Mouse (Mus musculus) kidney, postnatal 0 days (tissue): ENCODE measurements around the gene Arhgap10. TPM values are rescaled to one million over a fixed set of nuclear protein-coding genes. Genes with fewer than 3 reads are reported as not detected.

ENCODE experiments used
- ATAC-seq: fragments of 200-750 bp; cut with Nextera tagmentation; replicated peaks from 2 replicates; pipeline ENCODE4 v1.8.0; 2017; ENCODE audit warnings: low read depth, moderate number of reproducible peaks, moderate TSS enrichment, moderate library complexity; ENCODE audit not compliant: low FRiP score
- DNase-seq: peaks from one replicate; pipeline ENCODE4 v3.0.0-alpha.2; 2016; ENCODE audit warnings: low spot score
- H3K27ac ChIP-seq: fragments of 300-500 bp; sonication (generic); 2 replicates; pipeline ENCODE4 v1.5.1; 2014; ENCODE audit warnings: mild to moderate bottlenecking
- H3K27me3 ChIP-seq: fragments of 300-500 bp; sonication (generic); 2 replicates; pipeline ENCODE4 v1.6.1; 2014; ENCODE audit warnings: low read length, mixed read lengths; ENCODE audit not compliant: insufficient read depth
- H3K36me3 ChIP-seq: fragments of 300-500 bp; sonication (generic); 2 replicates; pipeline ENCODE4 v1.6.1; 2014; ENCODE audit warnings: low read length, mixed read lengths; ENCODE audit not compliant: insufficient read depth
- H3K4me1 ChIP-seq: fragments of 300-500 bp; sonication (generic); replicated peaks from 2 replicates; pipeline ENCODE4 v1.6.1; 2014; ENCODE audit warnings: antibody characterized with exemption, low read length, mixed read lengths; ENCODE audit not compliant: insufficient read depth
- H3K4me2 ChIP-seq: fragments of 300-500 bp; sonication (generic); 2 replicates; pipeline ENCODE4 v1.6.1; 2014; ENCODE audit warnings: mild to moderate bottlenecking, low read length, moderate library complexity, mixed read lengths
- H3K4me3 ChIP-seq: fragments of 300-500 bp; sonication (generic); replicated peaks from 2 replicates; pipeline ENCODE4 v1.5.1; 2014; ENCODE audit warnings: low read depth, low read length
- H3K9ac ChIP-seq: fragments of 300-500 bp; sonication (generic); 2 replicates; pipeline ENCODE4 v1.6.1; 2014; ENCODE audit warnings: low read depth, low read length
- H3K9me3 ChIP-seq: fragments of 300-500 bp; sonication (generic); replicated peaks from 2 replicates; pipeline ENCODE4 v1.6.1; 2016; ENCODE audit warnings: low read length, inconsistent platforms, mixed read lengths
- CTCF ChIP-seq: IDR thresholded peaks from 2 replicates; pipeline ENCODE4 v1.5.1; 2016; ENCODE audit warnings: antibody characterized with exemption, low read depth, mild to moderate bottlenecking, moderate library complexity
- WGBS: fragments of 180-500 bp; shearing (Covaris S2); extraction: QIAGEN DNeasy Blood & Tissue Kit; methylation state at CpG from one replicate; pipeline ENCODE4 v1.1.7; 2014; 5-methylcytosine and 5-hydroxymethylcytosine counted together
- polyA plus RNA-seq: library from polyadenylated mRNA; unstranded; fragments of >200 nt; fragmentation: Nextera tagmentation; extraction: Ambion mirVana; gene quantifications from 2 replicates; pipeline ENCODE4 v1.2.1, GENCODE M21; 2015

The Arhgap10 gene
- polyA plus RNA-seq, 1 experiment from 2014 or later, result 26.6 TPM

DNA sequence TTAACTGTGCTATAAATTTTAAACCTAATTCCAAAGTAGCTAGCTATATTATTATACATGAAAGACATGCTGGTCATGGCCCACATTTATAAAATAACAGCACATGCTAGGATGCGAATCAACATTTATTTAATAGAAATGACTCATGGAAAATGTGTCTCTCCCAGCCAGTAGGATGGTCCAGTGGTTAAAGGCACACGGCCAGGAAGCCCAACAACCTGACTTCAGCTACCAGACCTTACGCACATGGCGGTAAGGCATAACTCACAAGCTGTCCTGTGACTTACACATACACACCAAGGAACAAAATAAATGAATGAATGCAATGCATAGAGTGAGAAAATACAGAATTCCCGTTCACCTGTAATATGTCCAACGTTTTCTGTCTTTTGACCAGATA lies 146.7 kb downstream of the Arhgap10 start:
- no peak for TF ChIP-seq CTCF
- Histone ChIP-seq H3K27ac (no peak overlapping the region), H3K4me3 (no peak overlapping the region), H3K9ac (no peak overlapping the region), H3K4me2 (no peak overlapping the region), H3K9me3 (no peaks in the 10 kb centered on the region), H3K4me1 (no peaks in the 10 kb centered on the region), H3K36me3 (0 out of 2 replicates have a peak, but pooled peaks cover 10% of the 10 kb centered on the region), H3K27me3 (no peaks in the 10 kb centered on the region)
- 87% methylated on average over 6 of the region's 6 CpGs for WGBS
- DNase-seq, result no peak
- no peak for ATAC-seq

DNA sequence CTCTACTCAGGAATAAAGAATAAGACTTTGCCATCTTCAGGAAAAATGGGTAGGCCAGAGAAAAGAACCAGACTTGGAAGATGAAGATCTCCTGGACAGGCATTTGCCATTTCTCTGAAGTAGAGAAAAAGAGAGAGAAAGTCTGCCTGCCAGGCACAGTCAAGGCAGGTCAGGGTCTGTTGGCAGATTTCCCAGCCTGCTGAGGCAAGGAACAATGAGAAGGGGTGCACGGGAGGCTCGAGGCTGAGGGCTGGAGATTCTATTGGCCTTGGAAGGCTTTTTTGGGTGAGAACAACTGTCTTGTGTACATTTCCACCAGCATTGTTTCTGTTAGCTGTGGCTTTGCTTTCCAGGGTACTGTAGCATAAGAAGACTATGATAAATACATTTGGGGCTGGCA lies 147.4 kb downstream of the Arhgap10 start:
- no peaks in the 10 kb centered on the region for H3K4me1 ChIP-seq
- H3K9me3 ChIP-seq, result no peaks in the 10 kb centered on the region
- H3K27ac ChIP-seq, result no peak overlapping the region
- no peak overlapping the region for H3K9ac ChIP-seq
- 0 out of 2 replicates have a peak, but pooled peaks cover 8% of the 10 kb centered on the region for H3K36me3 ChIP-seq
- no peak overlapping the region for H3K4me2 ChIP-seq
- WGBS, result 13% methylated on average over 2 of the region's 2 CpGs
- no peak for ATAC-seq
- no peaks in the 10 kb centered on the region for H3K27me3 ChIP-seq
- no peak for TF ChIP-seq CTCF
- no peak overlapping the region for H3K4me3 ChIP-seq
- DNase-seq, result peak; percentile 9

DNA sequence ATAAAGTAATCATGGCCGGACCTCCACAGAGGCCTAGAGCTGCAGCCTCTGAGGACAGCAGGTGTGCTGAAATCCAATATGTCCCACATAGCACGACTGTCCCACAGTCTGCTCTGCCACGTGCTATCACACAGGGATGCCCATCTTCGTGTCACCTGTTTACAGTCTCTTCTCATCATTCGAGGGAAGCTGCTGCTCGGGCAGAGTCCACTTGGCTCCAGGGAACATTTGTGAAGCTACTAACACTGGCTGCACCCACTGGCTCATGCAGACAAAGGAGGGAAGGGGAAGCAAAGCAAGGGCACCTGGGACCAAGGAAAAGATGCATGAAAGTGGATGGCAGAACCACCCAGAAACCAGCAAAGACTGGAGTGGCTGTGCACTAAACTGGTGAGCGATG lies 148.1 kb downstream of the Arhgap10 start:
- Histone ChIP-seq H3K9ac (no peak overlapping the region), H3K36me3 (0 out of 2 replicates have a peak, but pooled peaks cover 6% of the 10 kb centered on the region), H3K4me1 (no peaks in the 10 kb centered on the region), H3K9me3 (no peaks in the 10 kb centered on the region), H3K4me2 (no peak overlapping the region), H3K27me3 (no peaks in the 10 kb centered on the region), H3K27ac (no peak overlapping the region), H3K4me3 (no peak overlapping the region)
- DNase-seq (no peak), ATAC-seq (no peak)
- TF ChIP-seq CTCF, result no peak
- WGBS, result 85% methylated on average over 7 of the region's 7 CpGs

DNA sequence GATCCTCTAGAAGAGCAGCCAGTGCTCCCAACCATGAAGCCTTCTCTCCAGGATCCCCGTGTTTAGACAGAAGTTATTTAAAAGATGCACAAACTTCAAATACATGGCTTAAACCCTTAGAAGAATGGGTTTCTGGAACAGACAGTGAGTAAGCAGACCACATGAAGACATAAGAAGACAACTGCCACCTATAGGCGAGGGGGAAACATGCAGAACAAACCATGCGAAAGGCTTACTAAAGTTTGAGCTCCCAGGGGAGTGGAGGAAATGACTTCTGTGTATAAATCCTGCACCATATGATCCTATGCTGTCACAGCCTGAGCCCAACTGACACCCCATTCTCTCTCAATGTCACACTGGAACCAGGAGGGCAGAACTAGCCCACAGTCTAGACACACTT lies 150.7 kb downstream of the Arhgap10 start:
- Histone ChIP-seq H3K9me3 (no peaks in the 10 kb centered on the region), H3K36me3 (peaks cover 6% of the 10 kb centered on the region; the same call in 1 of the 2 replicates), H3K4me3 (no peak overlapping the region), H3K4me1 (no peaks in the 10 kb centered on the region), H3K9ac (no peak overlapping the region), H3K27me3 (no peaks in the 10 kb centered on the region), H3K4me2 (no peak overlapping the region), H3K27ac (no peak overlapping the region)
- ATAC-seq, result no peak
- 48% methylated on average over 3 of the region's 3 CpGs for WGBS
- TF ChIP-seq CTCF, result peak; percentile 69
- peak; percentile 59 for DNase-seq

DNA sequence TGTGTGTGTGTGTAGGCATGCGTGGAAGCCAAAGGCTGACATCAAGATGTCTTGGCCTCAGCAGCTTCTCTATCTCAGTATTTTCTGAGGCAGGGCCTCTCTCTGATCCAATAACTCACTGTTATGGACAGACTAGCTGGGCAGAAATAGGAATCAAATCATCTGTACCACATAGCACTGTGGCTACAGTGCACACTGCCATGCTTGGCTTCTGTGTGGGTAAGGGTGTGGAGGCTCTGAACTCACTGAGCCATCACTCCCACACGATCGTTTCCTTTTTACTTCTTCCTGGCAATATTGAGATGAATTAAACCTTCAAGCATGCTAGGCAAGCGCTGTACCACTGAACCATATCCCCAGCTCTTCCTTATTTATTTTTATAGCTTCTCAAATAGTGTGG lies 151.3 kb downstream of the Arhgap10 start:
- H3K4me2 ChIP-seq, result no peak overlapping the region
- no peak for TF ChIP-seq CTCF
- no peaks in the 10 kb centered on the region for H3K4me1 ChIP-seq
- DNase-seq, result peak; percentile 33
- no peak overlapping the region for H3K4me3 ChIP-seq
- H3K27me3 ChIP-seq, result no peaks in the 10 kb centered on the region
- WGBS, result 58% methylated on average over 4 of the region's 4 CpGs
- no peak overlapping the region for H3K9ac ChIP-seq
- ATAC-seq, result 0 out of 2 replicates have a peak, but pooled peaks have one; percentile 33
- H3K36me3 ChIP-seq, result peaks cover 6% of the 10 kb centered on the region; the same call in 1 of the 2 replicates
- no peaks in the 10 kb centered on the region for H3K9me3 ChIP-seq
- no peak overlapping the region for H3K27ac ChIP-seq

DNA sequence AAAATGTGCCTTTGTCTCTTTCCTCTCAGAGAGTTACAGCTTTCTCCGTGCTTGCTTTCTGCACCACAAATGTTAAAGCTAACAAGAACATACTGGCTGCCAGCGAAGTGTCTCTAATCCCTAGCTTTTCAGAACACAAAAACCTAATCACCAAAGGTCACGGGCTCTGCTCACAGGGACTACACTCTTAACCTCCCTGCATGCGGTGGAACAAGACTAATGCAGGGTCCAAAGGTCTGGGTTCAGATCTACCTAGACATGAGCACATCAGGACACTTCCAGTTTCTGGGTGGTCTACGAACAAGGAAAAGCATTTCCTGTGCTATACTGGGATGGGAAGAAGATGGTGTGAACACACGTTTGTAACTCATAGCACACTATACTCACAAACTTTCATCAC lies 151.8 kb downstream of the Arhgap10 start:
- no peak for DNase-seq
- no peak overlapping the region for H3K9ac ChIP-seq
- H3K27me3 ChIP-seq, result no peaks in the 10 kb centered on the region
- H3K9me3 ChIP-seq, result no peaks in the 10 kb centered on the region
- H3K4me3 ChIP-seq, result no peak overlapping the region
- no peak for TF ChIP-seq CTCF
- H3K4me2 ChIP-seq, result no peak overlapping the region
- H3K4me1 ChIP-seq, result 0 out of 2 replicates have a peak, but pooled peaks cover 3% of the 10 kb centered on the region
- WGBS, result 69% methylated on average over 6 of the region's 6 CpGs
- peaks cover 6% of the 10 kb centered on the region; the same call in 1 of the 2 replicates for H3K36me3 ChIP-seq
- ATAC-seq, result no peak
- no peak overlapping the region for H3K27ac ChIP-seq

DNA sequence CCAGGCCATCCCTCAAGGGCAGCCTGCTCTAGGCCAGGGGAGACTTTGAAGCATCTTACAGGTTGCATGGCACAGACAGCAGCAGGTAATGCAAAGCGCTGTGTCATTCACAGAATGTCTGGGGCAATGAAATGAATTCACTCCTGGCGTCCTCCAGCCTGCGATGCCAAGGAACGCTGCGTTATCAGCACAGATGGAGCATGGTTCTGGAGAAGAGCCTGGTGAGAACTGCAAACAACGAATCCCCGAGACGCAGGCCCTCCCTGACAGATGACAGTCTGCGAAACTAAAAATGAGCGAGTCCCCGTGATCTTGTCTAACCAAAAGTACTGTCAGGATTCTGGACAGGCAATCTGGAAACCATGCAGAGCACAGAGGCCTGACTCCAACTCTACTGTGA lies 153.3 kb downstream of the Arhgap10 start:
- no peak for TF ChIP-seq CTCF
- no peaks in the 10 kb centered on the region for H3K27me3 ChIP-seq
- H3K9ac ChIP-seq, result no peak overlapping the region
- 0 out of 2 replicates have a peak, but pooled peaks cover 3% of the 10 kb centered on the region for H3K4me1 ChIP-seq
- no peaks in the 10 kb centered on the region for H3K9me3 ChIP-seq
- no peak overlapping the region for H3K4me3 ChIP-seq
- WGBS, result 95% methylated on average over 11 of the region's 11 CpGs
- ATAC-seq, result no peak
- H3K27ac ChIP-seq, result no peak overlapping the region
- DNase-seq, result no peak
- no peak overlapping the region for H3K4me2 ChIP-seq
- H3K36me3 ChIP-seq, result peaks cover 6% of the 10 kb centered on the region; the same call in 1 of the 2 replicates
